Mouse (Mus musculus): ENCODE data around the gene Pwwp2a. TPM values are rescaled to one million over a fixed set of nuclear protein-coding genes. Genes with fewer than 3 reads are reported as not detected.

Pwwp2a gene
- polyA plus RNA-seq, 1 experiment from 2014 or later, result 38.4 TPM

DNA sequence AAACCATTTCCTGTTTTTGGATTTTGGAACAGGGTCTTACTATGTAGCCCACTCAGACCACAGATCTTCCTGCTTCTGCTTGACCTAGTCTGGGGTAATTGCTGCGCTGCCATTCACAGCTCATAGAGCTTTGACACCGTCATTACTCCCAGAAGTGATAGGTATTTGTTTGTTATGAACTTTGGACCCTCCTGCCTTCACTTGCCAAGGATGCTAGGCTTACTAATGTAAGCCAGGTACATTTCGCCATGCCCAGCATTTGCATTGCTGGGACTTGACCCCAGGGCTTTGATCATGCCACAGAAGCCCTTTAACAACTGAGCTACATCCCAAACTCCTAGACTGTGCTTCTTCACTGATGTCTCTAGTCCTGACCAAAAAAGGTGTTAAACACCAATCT, 18.5 kb downstream of the Pwwp2a start:
- Histone ChIP-seq H3K27ac (ENCODE audit: low read depth, low read length) (no peak overlapping the region), H3K4me3 (ENCODE audit: low read depth, low read length) (no peak overlapping the region), H3K36me3 (ENCODE audit: control insufficient read depth, insufficient read depth, low read length) (peaks cover 4% of the 10 kb centered on the region), H3K27me3 (ENCODE audit: control insufficient read depth, insufficient read depth, low read length) (no peaks in the 10 kb centered on the region), H3K9me3 (ENCODE audit: control insufficient read depth, low read length) (no peaks in the 10 kb centered on the region), H3K4me1 (ENCODE audit: control insufficient read depth, insufficient read depth, low read length) (no peaks in the 10 kb centered on the region), H3K9ac (ENCODE audit: low read length) (no peak overlapping the region), H3K4me2 (ENCODE audit: low read depth) (no peak overlapping the region)
- WGBS, result 88% methylated on average over 3 of the region's 3 CpGs
- ATAC-seq (ENCODE audit: insufficient read depth, low FRiP score, low TSS enrichment), result no peak
- DNase-seq (ENCODE audit: low spot score), result no peak

GRCm38 (mm10) chr11:43703552-43703951, 21.8 kb downstream of the Pwwp2a start:
- 84% methylated on average over 1 of the region's 1 CpGs for WGBS
- Histone ChIP-seq H3K36me3 (ENCODE audit: control insufficient read depth, insufficient read depth, low read length) (peaks cover 8% of the 10 kb centered on the region), H3K4me1 (ENCODE audit: control insufficient read depth, insufficient read depth, low read length) (no peaks in the 10 kb centered on the region), H3K9ac (ENCODE audit: low read length) (no peak overlapping the region), H3K27me3 (ENCODE audit: control insufficient read depth, insufficient read depth, low read length) (no peaks in the 10 kb centered on the region), H3K4me2 (ENCODE audit: low read depth) (no peak overlapping the region), H3K27ac (ENCODE audit: low read depth, low read length) (no peak overlapping the region), H3K9me3 (ENCODE audit: control insufficient read depth, low read length) (no peaks in the 10 kb centered on the region), H3K4me3 (ENCODE audit: low read depth, low read length) (no peak overlapping the region)
- no peak for DNase-seq (ENCODE audit: low spot score)
- no peak for ATAC-seq (ENCODE audit: insufficient read depth, low FRiP score, low TSS enrichment)

DNA sequence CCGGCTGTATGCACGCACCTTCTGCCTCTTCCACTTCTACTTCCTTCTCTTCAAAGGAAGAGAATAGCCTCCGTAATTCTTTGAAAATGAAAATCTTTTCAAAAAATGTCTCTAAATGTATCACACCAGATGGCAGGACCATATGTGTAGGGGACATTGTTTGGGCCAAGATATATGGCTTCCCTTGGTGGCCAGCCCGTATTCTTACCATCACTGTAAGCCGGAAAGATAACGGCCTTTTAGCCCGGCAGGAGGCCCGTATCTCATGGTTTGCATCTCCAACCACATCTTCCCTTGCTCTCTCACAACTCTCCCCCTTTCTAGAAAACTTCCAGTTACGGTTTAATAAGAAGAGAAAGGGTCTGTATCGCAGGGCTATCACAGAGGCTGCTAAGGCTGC, 24.0 kb downstream of the Pwwp2a start:
- DNase-seq (ENCODE audit: low spot score) (no peak), ATAC-seq (ENCODE audit: insufficient read depth, low FRiP score, low TSS enrichment) (no peak)
- H3K36me3 ChIP-seq (ENCODE audit: control insufficient read depth, insufficient read depth, low read length), result peaks cover 8% of the 10 kb centered on the region
- H3K4me2 ChIP-seq (ENCODE audit: low read depth), result no peak overlapping the region
- H3K27ac ChIP-seq (ENCODE audit: low read depth, low read length), result no peak overlapping the region
- H3K9ac ChIP-seq (ENCODE audit: low read length), result no peak overlapping the region
- H3K9me3 ChIP-seq (ENCODE audit: control insufficient read depth, low read length), result no peaks in the 10 kb centered on the region
- H3K27me3 ChIP-seq (ENCODE audit: control insufficient read depth, insufficient read depth, low read length), result no peaks in the 10 kb centered on the region
- WGBS, result 82% methylated on average over 10 of the region's 10 CpGs
- H3K4me1 ChIP-seq (ENCODE audit: control insufficient read depth, insufficient read depth, low read length), result no peaks in the 10 kb centered on the region
- H3K4me3 ChIP-seq (ENCODE audit: low read depth, low read length), result no peak overlapping the region

- WGBS, result 95% methylated on average over 2 of the region's 2 CpGs
- DNase-seq (ENCODE audit: low spot score), result no peak
- no peaks in the 10 kb centered on the region for H3K4me1 ChIP-seq (ENCODE audit: control insufficient read depth, insufficient read depth, low read length)
- no peak for ATAC-seq (ENCODE audit: insufficient read depth, low FRiP score, low TSS enrichment)
- H3K9ac ChIP-seq (ENCODE audit: low read length), result no peak overlapping the region
- H3K27ac ChIP-seq (ENCODE audit: low read depth, low read length), result no peak overlapping the region
- H3K4me3 ChIP-seq (ENCODE audit: low read depth, low read length), result no peak overlapping the region
- H3K9me3 ChIP-seq (ENCODE audit: control insufficient read depth, low read length), result no peaks in the 10 kb centered on the region
- no peaks in the 10 kb centered on the region for H3K27me3 ChIP-seq (ENCODE audit: control insufficient read depth, insufficient read depth, low read length)
- no peak overlapping the region for H3K4me2 ChIP-seq (ENCODE audit: low read depth)
- H3K36me3 ChIP-seq (ENCODE audit: control insufficient read depth, insufficient read depth, low read length), result peaks cover 8% of the 10 kb centered on the region
Observed at GRCm38 (mm10) chr11:43708409-43708808, 26.6 kb downstream of the Pwwp2a start.

- Histone ChIP-seq H3K4me2 (ENCODE audit: low read depth) (no peak overlapping the region), H3K27me3 (ENCODE audit: control insufficient read depth, insufficient read depth, low read length) (no peaks in the 10 kb centered on the region), H3K4me3 (ENCODE audit: low read depth, low read length) (no peak overlapping the region), H3K36me3 (ENCODE audit: control insufficient read depth, insufficient read depth, low read length) (no peaks in the 10 kb centered on the region), H3K9me3 (ENCODE audit: control insufficient read depth, low read length) (no peaks in the 10 kb centered on the region), H3K27ac (ENCODE audit: low read depth, low read length) (no peak overlapping the region), H3K4me1 (ENCODE audit: control insufficient read depth, insufficient read depth, low read length) (no peaks in the 10 kb centered on the region), H3K9ac (ENCODE audit: low read length) (no peak overlapping the region)
- ATAC-seq (ENCODE audit: insufficient read depth, low FRiP score, low TSS enrichment), result no peak
- no peak for DNase-seq (ENCODE audit: low spot score)
- 90% methylated on average over 4 of the region's 4 CpGs for whole genome bisulfite sequencing
Observed at GRCm38 (mm10) chr11:43712178-43712577, 30.4 kb downstream of the Pwwp2a start.

DNA sequence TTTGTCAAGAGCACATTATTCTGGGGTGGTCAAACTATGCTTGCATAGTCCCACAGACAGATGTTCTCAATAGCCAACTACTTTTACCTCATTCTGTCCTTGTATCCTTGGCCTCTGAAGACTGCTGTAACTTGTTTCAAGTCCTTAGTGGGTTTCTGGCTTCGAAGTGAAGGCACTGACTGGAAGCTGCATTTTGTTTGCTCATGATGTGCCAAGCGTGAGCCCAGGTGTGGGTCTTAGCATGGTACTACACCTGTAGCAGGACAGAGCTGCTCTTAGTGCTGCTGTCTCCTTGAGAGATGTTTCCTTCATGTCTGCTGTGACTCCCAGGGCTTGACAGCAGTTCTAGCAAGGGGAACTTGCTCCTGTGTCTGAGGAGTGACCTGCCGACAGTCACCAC, 41.6 kb downstream of the Pwwp2a start:
- Histone ChIP-seq H3K4me2 (ENCODE audit: low read depth) (no peak overlapping the region), H3K9me3 (ENCODE audit: control insufficient read depth, low read length) (no peaks in the 10 kb centered on the region), H3K9ac (ENCODE audit: low read length) (no peak overlapping the region), H3K36me3 (ENCODE audit: control insufficient read depth, insufficient read depth, low read length) (peaks cover 4% of the 10 kb centered on the region), H3K4me3 (ENCODE audit: low read depth, low read length) (no peak overlapping the region), H3K27ac (ENCODE audit: low read depth, low read length) (no peak overlapping the region), H3K27me3 (ENCODE audit: control insufficient read depth, insufficient read depth, low read length) (no peaks in the 10 kb centered on the region), H3K4me1 (ENCODE audit: control insufficient read depth, insufficient read depth, low read length) (no peaks in the 10 kb centered on the region)
- 87% methylated on average over 3 of the region's 3 CpGs for WGBS
- DNase-seq (ENCODE audit: low spot score) (no peak), ATAC-seq (ENCODE audit: insufficient read depth, low FRiP score, low TSS enrichment) (no peak)

DNA sequence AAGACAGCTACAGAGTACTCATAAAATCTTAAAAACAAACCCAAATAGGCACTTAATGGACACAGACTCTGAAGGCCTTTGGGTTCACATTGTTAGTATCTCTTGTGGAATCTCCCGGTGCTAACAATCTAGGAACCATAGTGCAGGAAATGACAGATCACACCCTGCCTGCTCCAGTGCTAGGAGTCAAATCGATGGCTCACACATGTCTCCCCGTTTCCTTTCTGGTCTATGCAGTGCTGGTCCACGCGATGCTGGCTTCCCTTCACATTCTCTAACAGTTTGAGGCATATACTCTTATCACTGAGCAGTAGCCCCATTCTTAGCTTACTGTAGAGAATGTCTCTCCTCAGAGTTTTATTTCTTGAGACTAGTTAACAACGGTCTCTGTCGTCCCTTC, 46.0 kb downstream of the Pwwp2a start:
- Histone ChIP-seq H3K9me3 (ENCODE audit: control insufficient read depth, low read length) (no peaks in the 10 kb centered on the region), H3K4me2 (ENCODE audit: low read depth) (no peak overlapping the region), H3K27me3 (ENCODE audit: control insufficient read depth, insufficient read depth, low read length) (no peaks in the 10 kb centered on the region), H3K36me3 (ENCODE audit: control insufficient read depth, insufficient read depth, low read length) (peaks cover 2% of the 10 kb centered on the region; the same call in 1 of the 2 replicates), H3K9ac (ENCODE audit: low read length) (no peak overlapping the region), H3K4me1 (ENCODE audit: control insufficient read depth, insufficient read depth, low read length) (no peaks in the 10 kb centered on the region), H3K4me3 (ENCODE audit: low read depth, low read length) (no peak overlapping the region), H3K27ac (ENCODE audit: low read depth, low read length) (no peak overlapping the region)
- 87% methylated on average over 7 of the region's 7 CpGs for WGBS
- DNase-seq (ENCODE audit: low spot score), result no peak
- ATAC-seq (ENCODE audit: insufficient read depth, low FRiP score, low TSS enrichment), result no peak

DNA sequence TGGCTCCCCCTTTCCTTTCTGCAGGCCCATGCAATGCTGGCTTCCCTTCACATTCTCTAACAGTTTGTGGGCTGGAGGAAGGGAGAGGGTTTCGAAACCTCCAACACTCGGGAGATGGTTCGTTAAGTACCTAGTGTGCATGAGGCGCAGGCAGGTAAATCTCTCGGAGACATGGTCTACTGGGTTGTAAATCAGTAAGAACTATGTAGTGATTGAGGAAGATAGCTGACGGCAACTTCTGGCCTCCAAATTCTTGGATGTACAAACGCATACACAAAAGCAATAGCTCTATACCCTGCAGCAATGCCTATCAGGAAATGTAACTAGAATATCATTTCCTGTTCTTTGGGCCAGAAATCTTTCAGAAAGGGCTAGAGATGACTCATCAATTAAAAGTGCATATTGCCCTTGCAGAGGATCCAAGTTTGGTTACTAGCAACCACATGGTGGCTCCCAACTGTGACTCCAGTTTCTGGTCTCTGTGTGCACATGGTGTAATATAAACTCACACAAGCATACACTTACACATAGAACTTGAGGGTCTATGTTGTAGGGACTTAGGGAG, 47.0 kb downstream of the Pwwp2a start:
- WGBS, result 94% methylated on average over 7 of the region's 7 CpGs
- no peaks in the 10 kb centered on the region for H3K9me3 ChIP-seq (ENCODE audit: control insufficient read depth, low read length)
- DNase-seq (ENCODE audit: low spot score), result no peak
- ATAC-seq (ENCODE audit: insufficient read depth, low FRiP score, low TSS enrichment), result no peak
- H3K27me3 ChIP-seq (ENCODE audit: control insufficient read depth, insufficient read depth, low read length), result no peaks in the 10 kb centered on the region
- H3K36me3 ChIP-seq (ENCODE audit: control insufficient read depth, insufficient read depth, low read length), result peaks cover 4% of the 10 kb centered on the region; the same call in 1 of the 2 replicates
- H3K4me1 ChIP-seq (ENCODE audit: control insufficient read depth, insufficient read depth, low read length), result no peaks in the 10 kb centered on the region
- H3K4me2 ChIP-seq (ENCODE audit: low read depth), result no peak overlapping the region
- H3K4me3 ChIP-seq (ENCODE audit: low read depth, low read length), result no peak overlapping the region
- H3K27ac ChIP-seq (ENCODE audit: low read depth, low read length), result no peak overlapping the region
- H3K9ac ChIP-seq (ENCODE audit: low read length), result no peak overlapping the region

Measured in neural tube, embryonic 11.5 days (tissue).